Mouse (Mus musculus) liver, embryonic 14.5 days (tissue): Measurements from ENCODE around the gene Tpm3.

Source experiments
- CTCF ChIP-seq: IDR thresholded peaks from 2 replicates; pipeline ENCODE4 v1.5.1; 2016; ENCODE audit warnings: antibody characterized with exemption, low read depth, control low read depth
- EP300 ChIP-seq: IDR thresholded peaks from 2 replicates; pipeline ENCODE4 v1.6.1; 2016; ENCODE audit warnings: antibody characterized with exemption, low read depth

DNA sequence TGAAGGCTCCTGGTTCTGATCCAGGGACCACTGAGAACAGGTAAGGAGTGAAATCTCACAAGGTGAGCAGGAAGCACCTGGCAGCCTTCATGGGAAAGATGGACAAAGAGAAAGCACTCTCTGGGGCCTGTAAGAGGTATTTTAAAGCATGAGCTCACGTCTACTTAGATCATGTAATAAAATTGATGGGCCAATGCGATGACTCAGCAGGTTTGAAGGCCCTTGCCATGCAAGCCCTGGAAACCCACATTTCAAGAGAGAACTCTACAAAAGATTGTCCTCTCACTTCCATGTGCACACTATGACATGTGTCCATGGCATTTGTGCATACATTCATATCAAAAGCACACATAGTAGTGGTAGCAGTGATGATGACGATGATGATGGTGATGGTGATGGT is 67.5 kb downstream of the Tpm3 start:
- TF ChIP-seq CTCF: no peak
- no peak for TF ChIP-seq EP300
